19 mouse cellular contexts compared by ENCODE assay signal in genomic region chr10:123414953-123415352, GRCm38 (mm10).
A peak's percentile ranks its signal among the peaks of the same experiment; 100 is the strongest.
DNase-seq lines count a peak whose midpoint lies in the region; ATAC-seq and TF ChIP-seq lines count a peak whose summit lies in the region.
"Had no signal": no experiment of that assay in that cellular context is flagged by ENCODE, and none has a peak within 500 bp of the region (broad histone marks: within the 10 kb centered on the region; RNA-seq: fewer than 3 reads in every experiment).

No protein-coding gene starts in this region.

- H3K36me3 ChIP-seq in heart, adult 2 months (ENCODE audit: control insufficient read depth, insufficient read depth, low read length): no peaks in the 10 kb centered on the region
- H3K36me3 ChIP-seq in kidney, postnatal 0 days (ENCODE audit: insufficient read depth, low read length): no peaks in the 10 kb centered on the region
- no peaks in the 10 kb centered on the region for H3K36me3 ChIP-seq in liver, postnatal 0 days (replicated peaks; ENCODE audit: insufficient read depth, low read length)
- no peaks in the 10 kb centered on the region for H3K36me3 ChIP-seq in liver, embryonic 11.5 days (ENCODE audit: control insufficient read depth, insufficient read depth, low read length)
- H3K36me3 ChIP-seq: forebrain, embryonic 15.5 days; hindbrain, embryonic 12.5 days; limb, embryonic 12.5 days; midbrain, embryonic 13.5 days had no signal

- no peak overlapping the region for H3K4me3 ChIP-seq in heart, adult 2 months
- H3K4me3 ChIP-seq in kidney, postnatal 0 days (replicated peaks; ENCODE audit: low read depth, low read length): no peak overlapping the region
- no peak overlapping the region for H3K4me3 ChIP-seq in liver, postnatal 0 days (ENCODE audit: low read depth, low read length)
- no peak overlapping the region for H3K4me3 ChIP-seq in liver, embryonic 11.5 days (ENCODE audit: low read depth, low read length)
- H3K4me3 ChIP-seq: forebrain, embryonic 15.5 days; hindbrain, embryonic 12.5 days; limb, embryonic 12.5 days; midbrain, embryonic 13.5 days had no signal

- H3K9me3 ChIP-seq in kidney, postnatal 0 days (replicated peaks; ENCODE audit: low read length): no peaks in the 10 kb centered on the region
- H3K9me3 ChIP-seq in liver, postnatal 0 days (ENCODE audit: low read length): no peaks in the 10 kb centered on the region
- no peaks in the 10 kb centered on the region for H3K9me3 ChIP-seq in liver, embryonic 11.5 days (ENCODE audit: control insufficient read depth, low read length)
- H3K9me3 ChIP-seq: forebrain, embryonic 15.5 days; hindbrain, embryonic 12.5 days; limb, embryonic 12.5 days had no signal

- no peaks in the 10 kb centered on the region for H3K79me2 ChIP-seq in heart, adult 2 months (replicated peaks; ENCODE audit: control insufficient read depth, insufficient read depth, low read length)

- intact Hi-C loops in heart, adult 2 months (cut with DNase I): no loop called here
- intact Hi-C loops in heart, postnatal 36 days (cut with DNase I): no loop called here

- H3K4me1 ChIP-seq in heart, adult 2 months (ENCODE audit: control insufficient read depth, insufficient read depth, low read length): no peaks in the 10 kb centered on the region
- no peaks in the 10 kb centered on the region for H3K4me1 ChIP-seq in kidney, postnatal 0 days (replicated peaks; ENCODE audit: insufficient read depth, low read length)
- no peaks in the 10 kb centered on the region for H3K4me1 ChIP-seq in liver, postnatal 0 days (ENCODE audit: insufficient read depth)
- H3K4me1 ChIP-seq in liver, embryonic 11.5 days (replicated peaks; ENCODE audit: control insufficient read depth, insufficient read depth, low read length): no peaks in the 10 kb centered on the region
- H3K4me1 ChIP-seq: forebrain, embryonic 15.5 days had no signal

- no peak overlapping the region for H3K27ac ChIP-seq in heart, adult 2 months
- no peak overlapping the region for H3K27ac ChIP-seq in kidney, postnatal 0 days
- H3K27ac ChIP-seq in liver, postnatal 0 days (ENCODE audit: low read depth): no peak overlapping the region
- H3K27ac ChIP-seq in liver, embryonic 11.5 days (ENCODE audit: low read depth, low read length): no peak overlapping the region
- H3K27ac ChIP-seq: forebrain, embryonic 15.5 days; hindbrain, embryonic 12.5 days; limb, embryonic 12.5 days; liver, embryonic 14.5 days; midbrain, embryonic 13.5 days had no signal

- H3K9ac ChIP-seq in heart, adult 2 months (ENCODE audit: low read depth, low read length): no peak overlapping the region
- H3K9ac ChIP-seq in kidney, postnatal 0 days (ENCODE audit: low read depth, low read length): no peak overlapping the region
- H3K9ac ChIP-seq in liver, postnatal 0 days (replicated peaks): no peak overlapping the region
- H3K9ac ChIP-seq in liver, embryonic 11.5 days (ENCODE audit: low read depth, low read length): no peak overlapping the region
- H3K9ac ChIP-seq: forebrain, embryonic 15.5 days; hindbrain, embryonic 12.5 days; limb, embryonic 12.5 days; liver, embryonic 14.5 days; midbrain, embryonic 13.5 days had no signal

- no peaks in the 10 kb centered on the region for H3K27me3 ChIP-seq in heart, adult 2 months (ENCODE audit: control insufficient read depth, insufficient read depth, low read length)
- no peaks in the 10 kb centered on the region for H3K27me3 ChIP-seq in kidney, postnatal 0 days (ENCODE audit: insufficient read depth, low read length)
- H3K27me3 ChIP-seq in liver, postnatal 0 days (ENCODE audit: insufficient read depth, low read length): no peaks in the 10 kb centered on the region
- no peaks in the 10 kb centered on the region for H3K27me3 ChIP-seq in liver, embryonic 11.5 days (replicated peaks; ENCODE audit: control insufficient read depth, insufficient read depth, low read length)
- H3K27me3 ChIP-seq: forebrain, embryonic 15.5 days; hindbrain, embryonic 12.5 days; limb, embryonic 12.5 days; midbrain, embryonic 13.5 days had no signal

- TF ChIP-seq POLR2A in heart, adult 2 months (IDR thresholded peaks at IDR 0.05; ENCODE audit: insufficient read depth, low read depth, low read length): no peak

- no peak for DNase-seq in heart, adult 2 months
- no peak for DNase-seq in heart, postnatal 36 days
- DNase-seq in kidney, postnatal 0 days (ENCODE audit: low spot score): peak; percentile 21
- DNase-seq in kidney, adult 11 months: no peak
- DNase-seq in liver, postnatal 0 days: no peak
- no peak for DNase-seq in liver, embryonic 11.5 days (ENCODE audit: low spot score)
- peak; percentile 12 for DNase-seq in fibroblast of lung, adult 2 months (ENCODE audit: low read depth)
- no peak for DNase-seq in thymus, adult 18-20 months
- DNase-seq: adrenal gland, adult 8-10 months; cerebellum, adult 18-20 months; cerebellum, postnatal 14 days; gastrocnemius, postnatal 14 days; kidney, adult 8-10 months; lung, postnatal 10 days had no signal

- WGBS in heart, adult 2 months: 97% methylated on average over 1 of the region's 1 CpGs
- WGBS in kidney, postnatal 0 days: 95% methylated on average over 1 of the region's 1 CpGs
- 75% methylated on average over 1 of the region's 1 CpGs for WGBS in liver, postnatal 0 days (ENCODE audit: insufficient replicate concordance)
- WGBS in liver, embryonic 11.5 days: 82% methylated on average over 1 of the region's 1 CpGs

- TF ChIP-seq EP300 in heart, adult 2 months (IDR thresholded peaks at IDR 0.05; ENCODE audit: insufficient read depth, low read depth, low read length): no peak
- TF ChIP-seq EP300 in liver, postnatal 0 days (IDR thresholded peaks at IDR 0.05; ENCODE audit: low read depth): no peak

- H3K4me2 ChIP-seq in kidney, postnatal 0 days (ENCODE audit: low read length): no peak overlapping the region
- H3K4me2 ChIP-seq in liver, postnatal 0 days (ENCODE audit: low read depth, low read length): no peak overlapping the region
- no peak overlapping the region for H3K4me2 ChIP-seq in liver, embryonic 11.5 days
- H3K4me2 ChIP-seq: forebrain, embryonic 15.5 days; hindbrain, embryonic 12.5 days; limb, embryonic 12.5 days; midbrain, embryonic 13.5 days had no signal

- peak; percentile 45 for TF ChIP-seq CTCF in heart, adult 2 months (IDR thresholded peaks at IDR 0.05)
- TF ChIP-seq CTCF in kidney, postnatal 0 days (IDR thresholded peaks at IDR 0.05; ENCODE audit: low read depth): peak; percentile 51
- TF ChIP-seq CTCF in liver, postnatal 0 days (IDR thresholded peaks at IDR 0.05; ENCODE audit: low read depth): peak; percentile 41

- ATAC-seq in kidney, postnatal 0 days (replicated peaks; ENCODE audit: low FRiP score, low read depth): no peak
- ATAC-seq in liver, postnatal 0 days: peak; percentile 41; the same call in 1 of the 2 replicates
- no peak for ATAC-seq in liver, embryonic 11.5 days (replicated peaks; ENCODE audit: low FRiP score)
- ATAC-seq: forebrain, embryonic 15.5 days; midbrain, embryonic 13.5 days had no signal

Comparison
In these comparisons a context has a peak if more than half of its experiments do, and no peak if none do; other contexts are left out.
1. DNase-seq: peak in kidney, postnatal 0 days (single experiment) and fibroblast of lung, adult 2 months (single experiment); none in heart, adult 2 months (0 of 2), heart, postnatal 36 days (0 of 2), kidney, adult 11 months (single experiment), liver, postnatal 0 days (single experiment), liver, embryonic 11.5 days (single experiment) and thymus, adult 18-20 months (0 of 2).
2. Peak in every context shown above with its lines, with median percentiles within 50 percentile points of each other: CTCF ChIP-seq.